In genomic region chr9:77340159-77340862, GRCm38 (mm10) we compare ENCODE assay signal across 9 mouse cellular contexts. TPM values are rescaled to one million over a fixed set of nuclear protein-coding genes. Genes with fewer than 3 reads are reported as not detected.
DNase-seq lines count a peak whose midpoint lies in the region; ATAC-seq and TF ChIP-seq lines count a peak whose summit lies in the region.
"Had no signal": no experiment of that assay in that cellular context is flagged by ENCODE, and none has a peak within 500 bp of the region (broad histone marks: within the 10 kb centered on the region; RNA-seq: fewer than 3 reads in every experiment).

No protein-coding gene starts in this region.

- H3K4me1 ChIP-seq in lung, embryonic 14.5 days (ENCODE audit: insufficient read depth): no peaks in the 10 kb centered on the region
- peaks cover 11% of the 10 kb centered on the region for H3K4me1 ChIP-seq in forebrain, embryonic 16.5 days (replicated peaks; ENCODE audit: control insufficient read depth, insufficient read depth, low read length)
- H3K4me1 ChIP-seq in neural tube, embryonic 13.5 days (replicated peaks): peaks cover 12% of the 10 kb centered on the region

- H3K4me2 ChIP-seq in lung, embryonic 14.5 days: peak overlapping the region; percentile 54
- peak overlapping the region; percentile 57 for H3K4me2 ChIP-seq in forebrain, embryonic 16.5 days (ENCODE audit: low read length)
- peak overlapping the region; percentile 40 for H3K4me2 ChIP-seq in neural tube, embryonic 13.5 days

- ATAC-seq in lung, embryonic 14.5 days (ENCODE audit: insufficient read depth): peak; percentile 82
- ATAC-seq in forebrain, embryonic 16.5 days: peak; percentile 84
- ATAC-seq in neural tube, embryonic 13.5 days (ENCODE audit: low read depth): peak; percentile 68; the same call in 1 of the 2 replicates
- no peak for ATAC-seq in megakaryocyte-erythroid progenitor cell, adult 5-6 weeks (replicated peaks; ENCODE audit: low FRiP score, low TSS enrichment, poor library complexity, severe bottlenecking)
- no peak for ATAC-seq in granulocyte monocyte progenitor cell, adult 5-6 weeks (replicated peaks; ENCODE audit: poor library complexity, severe bottlenecking)

- 0 out of 2 replicates have a peak overlapping the region, but pooled peaks have one; percentile 3 for H3K27ac ChIP-seq in lung, embryonic 14.5 days (ENCODE audit: low read depth)
- peak overlapping the region; percentile 55 for H3K27ac ChIP-seq in forebrain, embryonic 16.5 days (ENCODE audit: low read length)
- no peak overlapping the region; the same call in 1 of the 2 replicates for H3K27ac ChIP-seq in neural tube, embryonic 13.5 days (replicated peaks)

- H3K4me3 ChIP-seq in lung, embryonic 14.5 days (ENCODE audit: low read depth, low read length): peak overlapping the region; percentile 13
- H3K4me3 ChIP-seq in forebrain, embryonic 16.5 days (replicated peaks; ENCODE audit: low read length): peak overlapping the region; percentile 35
- 0 out of 2 replicates have a peak overlapping the region, but pooled peaks have one; percentile 13 for H3K4me3 ChIP-seq in neural tube, embryonic 13.5 days

- no peak for TF ChIP-seq CTCF in lung, embryonic 14.5 days (IDR thresholded peaks at IDR 0.05; ENCODE audit: low read depth)

- H3K9ac ChIP-seq in lung, embryonic 14.5 days: 0 out of 2 replicates have a peak overlapping the region, but pooled peaks have one; percentile 17
- peak overlapping the region; percentile 41 for H3K9ac ChIP-seq in forebrain, embryonic 16.5 days (replicated peaks; ENCODE audit: low read depth, low read length)
- H3K9ac ChIP-seq in neural tube, embryonic 13.5 days: peak overlapping the region; percentile 49

- no peaks in the 10 kb centered on the region for H3K27me3 ChIP-seq in lung, embryonic 14.5 days (ENCODE audit: insufficient read depth, low read length)
- H3K27me3 ChIP-seq in forebrain, embryonic 16.5 days (replicated peaks; ENCODE audit: control insufficient read depth, insufficient read depth, low read length): no peaks in the 10 kb centered on the region
- no peaks in the 10 kb centered on the region for H3K27me3 ChIP-seq in neural tube, embryonic 13.5 days

- H3K9me3 ChIP-seq in lung, embryonic 14.5 days (ENCODE audit: low read depth, low read length): no peaks in the 10 kb centered on the region
- no peaks in the 10 kb centered on the region for H3K9me3 ChIP-seq in forebrain, embryonic 16.5 days (ENCODE audit: control insufficient read depth, low read length)
- H3K9me3 ChIP-seq in neural tube, embryonic 13.5 days: no peaks in the 10 kb centered on the region

- peak; percentile 68 for DNase-seq in lung, embryonic 14.5 days
- no peak for DNase-seq in lung, postnatal 25 days (ENCODE audit: low spot score)
- DNase-seq in layer of hippocampus, adult 9-10 months (ENCODE audit: low spot score): peak; percentile 39
- DNase-seq in gastrocnemius, postnatal 36 days: no peak

- WGBS in lung, embryonic 14.5 days: 6% methylated on average over 18 of the region's 18 CpGs
- 12% methylated on average over 18 of the region's 18 CpGs for WGBS in forebrain, embryonic 16.5 days
- WGBS in neural tube, embryonic 13.5 days: 42% methylated on average over 18 of the region's 18 CpGs

- H3K36me3 ChIP-seq in lung, embryonic 14.5 days (ENCODE audit: insufficient read depth): no peaks in the 10 kb centered on the region
- no peaks in the 10 kb centered on the region for H3K36me3 ChIP-seq in forebrain, embryonic 16.5 days (ENCODE audit: control insufficient read depth, insufficient read depth)
- no peaks in the 10 kb centered on the region for H3K36me3 ChIP-seq in neural tube, embryonic 13.5 days

- intact Hi-C loops in gastrocnemius, postnatal 36 days (cut with DNase I): no loop called here

RNA-seq across cellular contexts. Expression of gene Mlip, which starts 12.5 kb away (rescaled TPM):
- 1.0 and 4.1 TPM in 2 replicates for polyA plus RNA-seq in lung, embryonic 14.5 days (2014; fragmentation: Nextera tagmentation; extraction: Ambion mirVana)
- polyA plus RNA-seq in forebrain, embryonic 16.5 days (2015; fragmentation: Nextera tagmentation; extraction: Ambion mirVana): 8.0 and 11.6 TPM in 2 replicates
- polyA plus RNA-seq in neural tube, embryonic 13.5 days (2015; fragmentation: Nextera tagmentation; extraction: Ambion mirVana): 0.39 and 0.99 TPM in 2 replicates
- total RNA-seq in gastrocnemius, postnatal 36 days (2021): 10 to 100 TPM; 75.2 to 97.9 TPM
- total RNA-seq in megakaryocyte-erythroid progenitor cell, adult 5-6 weeks (2014; fragmentation: Nextera tagmentation): not detected in 2 replicates
- total RNA-seq in megakaryocyte-erythroid progenitor cell, adult 5-6 weeks (2017): 0.38 TPM in 1 of 2 replicates, not detected in the other
- total RNA-seq in granulocyte monocyte progenitor cell, adult 5-6 weeks (2014; fragmentation: Nextera tagmentation): not detected in 2 replicates
- total RNA-seq in granulocyte monocyte progenitor cell, adult 5-6 weeks (2017): not detected in 2 replicates
- total RNA-seq: liver, adult 2 months had no signal
- polyA plus RNA-seq: liver, adult 2 months had no signal

Comparison
In these comparisons a context has a peak if more than half of its experiments do, and no peak if none do; other contexts are left out.
1. DNase-seq: peak in lung, embryonic 14.5 days (single experiment) and layer of hippocampus, adult 9-10 months (single experiment); none in lung, postnatal 25 days (single experiment) and gastrocnemius, postnatal 36 days (0 of 2).
2. ATAC-seq: peak in lung, embryonic 14.5 days (single experiment), forebrain, embryonic 16.5 days (single experiment) and neural tube, embryonic 13.5 days (single experiment); none in megakaryocyte-erythroid progenitor cell, adult 5-6 weeks (single experiment) and granulocyte monocyte progenitor cell, adult 5-6 weeks (single experiment).
3. RNA of gene Mlip, which starts 12.5 kb away (total RNA-seq): 75.2 to 97.9 TPM in gastrocnemius, postnatal 36 days; 0.38 TPM in megakaryocyte-erythroid progenitor cell, adult 5-6 weeks and not detected in granulocyte monocyte progenitor cell, adult 5-6 weeks; every median in the first group is over 10 times any median in the second.
4. Peak in every context shown above with its lines, with median percentiles within 50 percentile points of each other: H3K4me2 ChIP-seq, H3K4me3 ChIP-seq and H3K9ac ChIP-seq.